Mouse (Mus musculus) erythroblast, embryonic 14.5 days (primary cell): ENCODE results near the gene Eif3b.

Experiments used
- GATA1 ChIP-seq: IDR thresholded peaks from 2 replicates; pipeline ENCODE4 v1.6.1; 2012; ENCODE audit warnings: low read length, inconsistent platforms, mixed read lengths
- TAL1 ChIP-seq: IDR thresholded peaks from 3 replicates; pipeline ENCODE4 v1.6.1; 2012; ENCODE audit warnings: low read length, inconsistent platforms, mixed read lengths

GRCm38 (mm10) chr5:140444012-140444411 is 24.9 kb downstream of the Eif3b start:
- no peak for TF ChIP-seq TAL1
- TF ChIP-seq GATA1 = no peak
